Mouse (Mus musculus) gastrocnemius, postnatal 4 days (tissue): ENCODE measurements around the gene Mafg. TPM values are rescaled to one million over a fixed set of nuclear protein-coding genes. Genes with fewer than 3 reads are reported as not detected.

Source experiments
- DNase-seq, 2 experiments: peaks; one replicate each; pipeline ENCODE4 v3.0.0; 2021 to 2022; ENCODE audit warnings: low spot score in 2 of 2, mixed read lengths in 2 of 2
- total RNA-seq, 2 experiments: library from RNA; stranded (reverse); gene quantifications; 2 replicates each; pipeline ENCODE4 v1.2.3; 2021

Mafg gene
- total RNA-seq, 2 experiments from 2014 or later, result 36.7 to 42.6 TPM

DNA sequence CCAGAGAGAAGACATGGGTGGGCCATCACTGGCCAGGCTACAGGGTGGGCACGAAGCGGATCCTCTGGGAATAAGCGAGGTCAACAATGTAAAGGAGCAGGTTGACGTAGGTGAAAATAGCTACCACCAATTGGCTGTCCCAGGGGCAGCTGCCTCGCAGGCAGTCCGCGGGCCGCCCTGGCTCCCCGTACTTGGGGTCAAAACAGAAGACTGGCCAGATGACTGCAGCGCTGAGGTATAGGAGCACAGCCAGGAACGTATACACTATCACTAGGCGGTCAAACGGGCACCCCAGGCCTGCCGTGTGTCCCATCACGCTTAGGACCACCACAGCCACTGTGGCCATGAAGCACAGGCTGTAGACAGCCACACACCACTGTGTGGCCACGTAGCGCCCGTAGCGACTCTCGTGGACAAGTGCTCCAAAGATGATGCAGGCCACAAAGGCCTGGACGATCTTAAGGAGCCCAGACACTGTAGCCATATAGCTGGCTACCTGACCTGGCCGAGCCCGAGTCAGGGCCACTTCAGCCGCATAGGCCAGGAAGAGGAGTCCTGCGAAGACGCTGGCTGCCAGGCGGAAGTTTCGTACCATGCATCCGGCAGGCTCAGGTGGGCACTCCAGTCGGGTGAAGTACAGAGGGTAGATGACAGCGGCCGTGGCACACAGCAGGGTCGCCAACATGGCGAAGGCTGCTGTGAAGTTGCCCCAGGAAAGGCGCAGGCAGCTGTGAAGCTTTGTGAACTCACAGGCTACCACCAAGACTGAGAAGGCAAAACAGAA lies 13.8 kb upstream of the Mafg start:
- no peak for DNase-seq

DNA sequence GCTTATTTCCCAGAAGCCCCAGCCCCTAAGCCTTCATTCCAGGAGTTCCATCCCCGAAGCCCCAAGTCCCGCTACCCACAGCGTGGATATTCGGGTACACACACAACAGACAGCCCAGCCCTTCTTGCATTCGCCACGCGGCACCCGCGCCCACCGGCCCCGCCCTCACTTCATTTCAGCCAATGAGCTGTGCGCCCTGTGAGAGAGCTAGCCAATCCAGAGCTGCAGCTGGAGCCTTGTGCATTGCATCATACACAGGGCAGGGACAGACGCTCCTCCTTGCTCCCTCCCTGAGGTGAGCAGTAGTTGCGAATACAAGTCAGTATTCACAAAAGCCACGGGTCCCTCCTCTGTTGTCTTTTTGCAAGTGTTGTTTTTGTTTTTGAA lies 10.2 kb upstream of the Mafg start, which contains the start of gene Pycr1:
Gene Pycr1, minus strand, starts transcription at position 169 of the 387 bp plus-strand sequence.
- peak; percentile 85 to 93 for DNase-seq

DNA sequence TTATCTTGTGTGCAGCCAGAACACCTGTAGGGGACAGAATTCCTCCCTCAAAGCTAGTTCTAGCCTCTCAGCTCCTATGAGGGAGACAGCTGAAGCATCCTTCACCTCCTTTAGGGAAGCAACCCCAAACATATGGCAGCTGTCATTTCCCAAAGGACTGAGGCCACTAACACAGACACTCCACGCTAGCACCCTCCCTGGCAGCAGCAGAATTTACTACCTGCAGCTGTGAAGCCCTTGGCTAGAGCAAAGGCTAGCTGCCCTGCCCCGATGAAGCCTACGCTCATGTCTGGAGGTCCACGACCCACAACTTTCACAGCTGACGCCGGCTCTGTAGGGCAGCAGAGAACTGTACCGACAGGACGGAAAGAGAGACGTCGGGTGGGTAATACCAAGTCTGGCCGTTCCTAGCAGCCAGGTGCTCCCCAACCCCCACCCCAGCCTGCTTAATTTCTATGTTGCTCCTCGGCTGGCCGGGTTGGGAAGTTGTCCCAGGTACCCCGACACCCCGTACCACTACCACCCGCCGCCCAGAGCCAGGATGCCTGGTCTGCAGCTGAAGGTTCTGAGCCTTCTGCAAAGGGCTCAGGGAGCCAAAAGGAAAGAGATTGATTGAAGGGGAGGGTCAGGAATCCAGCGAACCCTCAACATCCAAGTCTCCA lies 9.7 kb upstream of the Mafg start:
- DNase-seq, result peak in 1 of 2 experiments; percentile 26

DNA sequence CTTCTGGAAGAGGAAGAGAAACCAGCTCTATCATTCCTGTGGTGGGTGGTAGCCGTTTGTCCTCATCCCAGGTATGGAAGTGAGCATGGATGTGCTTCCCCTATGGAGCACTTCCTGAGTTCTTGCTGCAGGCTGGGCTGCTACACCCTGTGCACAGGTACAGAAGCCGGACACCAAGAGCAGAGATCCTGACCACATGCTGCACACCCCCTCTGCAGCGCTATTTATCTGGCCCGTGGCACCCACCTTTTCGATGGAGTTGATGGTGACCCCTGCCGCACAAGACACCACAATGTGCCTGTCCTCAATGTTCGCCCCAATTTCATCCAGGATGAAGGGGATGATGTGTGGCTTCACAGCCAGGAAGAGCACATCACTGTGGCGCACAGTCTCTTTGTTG lies 8.5 kb upstream of the Mafg start:
- DNase-seq, result no peak

DNA sequence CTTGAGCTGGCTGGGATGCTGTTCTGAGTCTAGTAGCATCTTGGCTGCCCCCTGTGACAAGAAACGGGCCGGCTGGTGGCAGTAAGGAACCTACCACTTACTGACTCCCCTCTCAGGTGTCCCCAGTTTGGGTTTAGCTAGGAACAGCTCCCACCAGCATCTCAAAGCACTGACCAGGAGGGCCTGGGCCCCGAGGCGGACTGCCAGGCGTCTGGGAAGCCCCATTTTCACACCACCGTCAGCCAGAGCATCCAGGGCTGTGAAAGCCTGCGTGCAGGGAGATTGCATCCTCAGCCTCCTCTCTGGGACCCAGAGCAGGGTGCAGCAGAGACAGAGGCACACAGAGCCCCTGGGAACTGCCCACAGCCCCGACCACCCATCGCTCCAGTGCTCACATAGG lies 7.9 kb upstream of the Mafg start:
- DNase-seq, result no peak

DNA sequence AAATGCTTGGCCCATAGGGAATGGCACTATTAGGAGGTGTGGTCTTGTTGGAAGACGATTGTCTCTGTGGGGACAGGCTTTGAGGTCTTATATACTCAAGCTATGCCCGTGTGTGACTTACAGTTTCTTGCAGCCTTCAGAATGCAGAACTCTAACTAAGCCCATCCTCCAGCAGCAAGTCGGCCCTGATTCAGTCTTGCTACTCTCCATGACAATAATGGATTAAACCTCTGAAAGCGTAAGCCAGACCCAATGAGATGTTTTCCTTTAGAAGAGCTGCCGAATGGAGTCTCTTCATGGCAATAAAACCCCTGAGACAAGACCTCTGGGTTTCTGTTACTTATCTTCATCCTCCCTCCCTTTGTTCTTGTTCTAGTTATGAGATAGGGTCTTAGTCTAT lies 1.4 kb upstream of the Mafg start:
- DNase-seq, result no peak

DNA sequence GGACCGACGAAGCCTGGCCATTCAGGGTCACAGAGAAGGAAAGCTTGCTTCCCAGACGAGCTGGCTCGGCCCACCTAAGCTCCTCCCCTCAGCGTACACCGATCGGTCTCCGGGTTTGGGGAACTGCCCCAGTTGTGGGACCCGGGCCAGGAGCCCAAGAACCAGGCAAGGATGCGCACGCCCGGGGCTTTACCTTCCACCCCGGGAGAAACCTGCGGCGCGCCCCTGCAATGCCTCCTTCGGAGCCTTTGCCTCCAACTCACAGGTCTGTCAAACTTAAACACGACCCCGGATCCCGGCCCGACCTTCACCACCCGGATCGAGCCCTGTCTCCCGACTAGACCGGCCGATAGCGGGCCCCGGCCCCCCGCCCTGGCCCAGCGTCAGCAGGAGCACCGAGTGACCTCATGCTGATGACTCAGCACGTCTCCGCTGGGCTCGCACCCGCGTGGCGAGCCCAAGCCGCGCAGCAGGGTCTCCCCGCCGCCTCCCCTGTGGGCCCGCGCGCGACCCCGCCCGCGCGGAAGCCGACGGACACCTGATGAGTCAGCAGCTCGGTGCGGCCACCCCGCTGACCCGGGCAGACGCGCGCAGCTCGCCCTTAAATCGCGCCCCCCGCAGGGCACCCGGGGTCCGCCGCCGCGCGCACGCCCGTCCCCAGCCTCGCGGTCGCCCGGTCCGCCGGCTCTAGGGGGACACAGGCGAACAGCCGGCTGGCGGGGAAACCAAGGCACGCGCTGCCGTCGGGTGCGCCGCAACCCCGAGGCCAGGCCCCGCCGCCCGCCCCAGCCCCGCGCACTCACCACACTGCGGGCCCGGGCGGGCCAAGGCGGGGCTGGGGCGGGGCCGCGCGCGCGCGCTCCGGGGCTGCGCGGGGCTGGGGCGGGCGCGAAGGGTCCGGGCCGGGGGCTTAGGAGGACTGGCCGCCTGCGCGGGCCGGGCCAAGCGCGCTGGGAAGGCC lies 561 bp downstream of the Mafg start:
- peak; percentile 52 to 76 for DNase-seq

DNA sequence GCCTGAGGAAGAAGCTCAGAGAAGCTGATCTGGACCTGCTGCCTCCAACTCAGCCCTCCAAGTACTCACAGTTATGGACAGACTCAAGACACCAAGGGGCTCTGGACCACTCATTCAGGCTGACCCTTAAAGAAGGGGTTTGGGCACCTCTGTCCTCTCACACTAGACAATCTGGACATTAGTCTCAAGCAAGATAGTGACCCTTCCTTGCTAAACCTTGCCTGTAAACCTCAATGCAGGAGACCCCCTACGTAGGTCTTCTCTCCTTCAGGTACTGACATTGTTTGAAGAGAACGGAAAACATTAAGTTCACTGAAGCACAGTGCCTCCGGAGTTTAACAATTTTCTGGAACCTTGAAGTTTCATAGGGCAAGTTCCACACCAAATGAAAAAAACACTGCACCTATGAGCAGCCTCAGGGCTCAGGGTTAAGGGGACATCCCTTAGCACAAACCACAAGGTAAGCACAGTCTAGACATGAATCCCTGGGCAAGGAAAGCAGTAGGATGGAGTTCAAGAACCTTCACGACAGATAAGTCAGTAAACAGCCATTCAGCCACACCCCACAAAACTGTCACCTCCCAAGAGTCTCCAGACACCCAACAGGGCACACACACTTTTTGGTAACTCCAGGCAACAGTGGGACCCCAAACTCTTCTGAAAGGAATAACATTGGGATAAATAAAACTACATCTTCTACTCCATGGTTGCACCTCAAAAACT lies 1.5 kb downstream of the Mafg start:
- peak in 1 of 2 experiments; percentile 7 for DNase-seq

DNA sequence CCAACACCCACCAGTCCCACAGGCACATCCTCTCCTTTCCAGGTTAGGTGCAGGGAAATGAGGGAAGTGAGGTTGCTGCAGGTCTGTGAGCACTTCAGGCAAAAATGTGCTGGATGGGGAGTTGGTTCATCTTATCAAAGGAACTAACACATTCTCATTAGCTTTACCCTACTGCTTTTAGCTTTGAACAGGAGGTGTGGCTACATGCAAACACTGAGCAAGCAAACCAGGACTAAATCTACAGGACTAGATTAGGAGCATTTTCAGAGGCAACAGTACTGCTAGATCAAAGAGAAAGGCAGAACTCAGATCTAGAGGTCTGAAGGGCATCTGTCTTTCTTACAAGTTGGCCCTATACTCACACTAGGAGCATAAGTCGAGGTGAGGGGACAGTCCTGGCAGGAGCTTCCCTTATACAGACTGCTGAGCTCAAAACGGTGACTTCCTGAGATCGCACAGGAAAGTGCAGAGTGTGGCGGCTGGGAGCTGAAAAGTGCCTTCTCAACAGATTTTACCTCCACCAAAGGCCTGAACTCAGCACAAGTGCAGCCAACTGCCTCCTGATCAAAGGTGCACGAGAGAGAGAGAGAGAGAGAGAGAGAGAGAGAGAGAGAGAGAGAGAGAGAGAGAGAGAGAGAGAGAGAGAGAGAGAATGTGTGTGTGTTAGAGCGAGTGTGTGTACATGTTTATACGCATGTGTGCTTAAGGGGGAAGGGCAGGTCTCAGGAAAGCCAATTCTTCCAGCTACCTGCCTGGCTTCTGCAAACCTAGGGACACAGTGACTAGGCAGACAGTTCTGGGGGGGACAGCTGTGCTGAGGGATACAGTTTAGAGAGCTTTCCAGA lies 2.3 kb downstream of the Mafg start:
- DNase-seq, result peak in 1 of 2 experiments; percentile 7

DNA sequence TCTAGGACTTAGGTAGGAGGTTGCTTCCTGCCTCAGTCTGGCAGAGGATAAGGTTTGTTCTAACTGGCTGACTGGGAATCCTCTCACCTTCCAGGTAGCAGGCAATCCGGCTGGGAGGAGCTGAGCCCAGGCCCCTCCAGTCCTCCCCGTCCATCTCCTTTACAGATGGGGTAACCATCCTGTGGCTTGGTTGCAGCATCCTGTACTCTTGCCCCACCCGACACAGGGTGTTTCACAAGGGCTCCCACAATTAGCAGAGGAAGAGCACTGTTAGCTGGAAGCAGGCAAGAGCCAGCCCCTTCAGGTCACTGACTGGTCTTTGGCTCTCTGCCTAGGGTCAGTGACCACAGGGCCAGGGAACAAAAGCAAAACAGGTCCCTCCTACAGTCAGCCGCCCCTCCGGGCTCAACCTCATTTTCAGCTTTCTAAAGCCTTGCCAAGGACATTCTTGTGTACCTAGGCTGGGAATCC lies 3.0 kb downstream of the Mafg start:
- peak in 1 of 2 experiments; percentile 19 for DNase-seq

DNA sequence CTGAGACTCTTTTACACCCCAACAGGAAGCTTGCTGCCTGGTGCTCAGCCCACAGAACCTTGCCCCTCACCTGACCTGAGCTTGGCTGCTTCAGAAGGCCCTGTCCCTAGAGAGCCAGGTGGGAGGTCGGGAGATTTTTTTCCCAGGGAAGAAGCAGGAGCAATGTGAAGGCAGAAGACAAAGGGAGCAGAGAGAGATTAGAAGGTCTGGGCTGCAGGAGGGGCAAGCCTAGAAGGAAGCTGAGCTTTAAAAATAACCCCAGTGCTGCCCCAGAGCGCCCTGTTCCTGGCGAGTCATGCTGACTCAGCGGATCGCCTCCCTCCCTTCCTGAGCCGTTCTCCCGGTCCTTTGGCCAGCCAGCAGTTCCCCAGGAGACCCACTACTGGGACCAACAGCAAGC lies 3.5 kb downstream of the Mafg start:
- peak in 1 of 2 experiments; percentile 44 for DNase-seq

DNA sequence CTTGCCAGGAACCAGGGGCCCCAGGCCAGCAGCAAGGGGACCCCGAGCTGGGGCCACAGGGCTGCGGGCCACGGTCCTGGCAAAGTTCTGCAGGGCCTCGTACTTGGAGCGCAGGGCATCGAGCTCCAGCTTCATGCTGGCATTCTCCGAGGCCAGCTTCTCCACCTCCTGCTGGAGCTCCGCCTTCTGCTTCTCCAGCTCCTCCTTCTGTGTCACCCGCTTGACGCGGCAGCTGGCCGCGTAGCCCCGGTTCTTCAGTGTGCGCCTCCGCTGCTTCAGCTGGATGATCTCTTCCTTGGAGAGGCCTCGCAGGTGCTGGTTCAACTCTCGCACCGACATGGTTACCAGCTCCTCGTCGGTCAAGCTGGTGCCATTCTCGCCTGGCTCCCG lies 4.1 kb downstream of the Mafg start:
- DNase-seq, result peak in 1 of 2 experiments; percentile 12

DNA sequence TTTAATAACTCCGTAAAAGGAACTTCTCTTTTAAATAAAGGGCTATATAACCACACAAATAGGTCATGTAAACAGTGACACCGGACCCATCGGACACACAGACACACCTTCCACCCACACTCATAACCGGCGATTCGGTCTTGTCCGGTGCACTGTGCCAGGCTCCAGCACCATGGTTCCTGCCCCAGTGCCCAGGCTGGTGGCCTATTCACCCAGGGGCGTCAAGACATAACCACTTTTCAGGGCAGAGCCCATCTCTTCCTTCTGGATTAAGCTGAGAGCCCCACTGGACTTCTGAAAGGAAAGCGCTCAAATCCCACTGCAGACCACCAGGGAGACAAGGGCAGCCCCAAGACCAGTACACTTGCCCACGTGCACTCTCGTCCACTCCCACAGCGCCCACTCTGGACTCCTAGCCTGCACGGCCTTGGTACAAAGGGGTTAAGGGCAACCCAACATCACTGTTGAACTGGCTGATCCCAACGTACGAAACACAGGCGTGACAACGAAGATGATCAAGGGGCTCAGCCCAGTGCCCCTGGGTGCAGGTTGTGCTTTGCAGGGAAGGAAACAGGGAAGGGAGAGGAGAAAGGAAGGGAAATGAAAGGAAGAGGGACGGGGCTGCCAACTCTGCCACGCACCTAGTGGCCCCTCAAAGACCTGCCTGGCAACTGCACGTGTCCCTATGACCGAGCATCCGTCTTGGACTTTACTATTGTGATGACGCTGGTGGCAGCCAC lies 4.6 kb downstream of the Mafg start:
- peak in 1 of 2 experiments; percentile 9 for DNase-seq

DNA sequence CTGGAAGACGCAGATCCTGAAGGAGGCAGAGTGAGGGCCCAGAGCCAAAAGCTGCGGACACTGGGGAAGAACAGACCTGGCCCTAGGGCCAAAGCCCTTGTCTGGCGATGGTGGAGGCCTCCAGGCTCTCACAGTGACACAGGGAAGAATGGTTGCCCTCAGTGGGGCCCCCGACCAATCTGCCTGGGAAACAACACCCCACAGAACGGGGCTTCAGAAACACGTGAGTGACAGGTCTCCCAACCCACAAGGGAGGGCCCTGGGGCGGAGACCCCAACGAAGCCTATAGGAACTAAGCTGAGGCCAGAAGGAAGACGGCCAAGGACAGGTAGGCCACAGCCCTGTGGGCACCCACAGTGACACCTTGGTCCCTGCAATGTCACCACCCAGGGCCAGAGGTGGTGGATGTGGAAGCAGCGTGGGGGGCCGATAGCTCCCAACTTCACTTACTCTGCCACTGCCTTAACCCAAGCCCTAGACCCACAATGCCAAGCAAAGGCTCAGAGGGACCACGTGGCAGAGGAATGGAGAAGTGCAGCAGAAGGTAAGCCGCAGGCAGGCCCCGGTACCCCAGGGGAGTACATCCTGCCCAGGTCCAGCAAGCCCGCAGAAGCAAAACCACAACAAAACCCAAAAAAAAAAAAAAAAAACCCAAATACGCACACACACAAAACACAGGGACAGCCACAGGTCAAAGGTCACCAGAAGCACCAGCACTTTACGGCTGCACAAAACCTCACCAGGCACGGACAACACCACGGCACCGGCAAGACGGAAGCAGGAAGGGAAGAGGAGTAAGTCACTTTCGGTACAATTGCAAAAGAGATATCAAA lies 5.7 kb downstream of the Mafg start:
- DNase-seq, result peak in 1 of 2 experiments; percentile 10

DNA sequence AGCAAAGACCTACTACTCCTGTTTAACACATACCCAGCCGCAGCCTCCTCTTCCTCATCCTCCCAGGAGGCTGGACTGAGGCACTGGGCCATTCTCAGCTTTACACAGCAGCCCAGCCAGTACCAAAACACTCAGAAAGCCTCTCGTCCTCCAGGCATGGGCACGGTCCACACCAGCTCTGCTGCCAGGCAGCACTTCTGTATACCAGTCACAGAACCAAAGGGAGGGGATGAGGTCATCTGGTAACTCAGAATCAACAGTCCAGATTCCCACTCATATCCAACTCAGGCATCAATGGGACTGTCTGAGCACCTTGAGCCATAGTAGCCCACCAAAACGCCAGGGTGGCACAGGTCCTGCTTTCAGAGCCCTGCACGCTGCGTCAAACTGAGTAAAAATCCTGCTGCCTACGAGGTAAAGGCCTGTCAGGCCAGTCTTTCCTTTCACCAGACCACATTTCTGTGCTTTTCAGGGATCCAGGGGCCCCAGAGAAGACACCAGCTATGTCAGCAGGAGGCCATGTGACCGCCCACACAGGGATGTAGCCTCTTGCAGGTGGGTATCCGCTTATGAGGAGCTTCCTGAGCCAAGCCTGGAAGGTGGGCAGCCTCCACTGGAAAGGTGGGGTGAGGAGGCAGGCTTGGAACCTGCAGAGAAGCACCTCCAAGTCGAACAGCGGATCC lies 6.5 kb downstream of the Mafg start:
- DNase-seq, result peak in 1 of 2 experiments; percentile 9

DNA sequence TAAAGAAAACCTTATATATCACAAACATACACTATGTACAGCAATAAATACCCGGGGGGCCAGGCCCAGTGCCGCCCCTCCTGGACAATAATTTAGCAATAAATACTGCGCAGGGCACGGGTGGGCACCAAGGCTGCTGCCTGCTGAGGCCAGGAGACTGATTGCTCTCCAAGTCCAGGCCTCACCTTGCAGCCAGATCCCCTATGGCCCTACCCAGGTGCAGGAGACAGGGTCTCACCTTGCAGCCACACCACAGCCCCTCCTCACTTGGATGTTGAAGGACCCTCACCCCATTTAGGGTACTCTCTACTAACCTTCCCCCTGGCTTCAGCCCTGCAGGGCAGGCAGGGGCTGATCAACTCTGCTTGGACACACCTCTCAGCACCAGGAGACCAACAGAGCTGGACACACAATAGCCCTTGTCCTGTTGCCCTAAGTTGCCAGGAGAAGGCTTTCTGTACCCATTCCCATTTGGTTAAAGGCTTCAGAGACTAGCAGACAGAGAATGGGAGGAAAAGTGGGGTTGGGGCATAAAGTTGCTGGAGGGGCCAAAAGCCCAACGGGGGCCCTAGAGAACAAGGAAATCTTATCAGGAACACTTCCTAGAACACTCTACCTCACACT lies 8.1 kb downstream of the Mafg start, which contains the start of gene Sirt7:
Gene Sirt7, minus strand, starts transcription at position 89 of the 624 bp plus-strand sequence.
- no peak for DNase-seq

DNA sequence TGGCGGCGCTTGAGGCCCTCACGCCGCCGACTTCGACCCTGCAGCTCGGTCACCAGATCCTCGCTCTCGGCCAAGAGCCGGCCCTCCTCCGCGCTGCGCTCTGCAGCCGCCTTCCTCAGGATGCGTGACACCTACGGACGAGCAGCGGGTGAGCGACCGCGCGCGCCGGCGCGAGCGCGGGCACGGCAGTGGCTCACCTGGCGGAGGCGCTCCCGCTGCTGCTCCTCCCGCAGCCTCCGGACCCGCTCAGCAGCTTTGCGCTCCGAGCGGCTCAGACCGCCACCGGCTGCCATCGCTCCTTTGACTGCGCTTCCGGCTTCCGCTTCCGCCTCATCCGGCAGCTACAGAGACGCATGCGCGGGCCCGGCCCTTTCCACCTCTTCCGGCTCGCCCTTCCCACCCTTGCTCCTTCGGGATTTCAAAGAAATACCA lies 8.7 kb downstream of the Mafg start:
- DNase-seq, result peak; percentile 70 to 89
